Mouse (Mus musculus) ZHBTc4 (cell line): ENCODE measurements at regions not wholly inside any gene's neighbourhood (a gene's known extent, or its start where the extent isn't known, plus 50 kb on each side); places are given as distances from the start of the nearest gene placed in this dataset.

Experiments used
- DNase-seq: peaks from one replicate; pipeline ENCODE4 v3.0.0-alpha.2; 2011; ENCODE audit warnings: low read depth, low spot score

- DNase-seq, result no peak
Observed at GRCm38 (mm10) chr7:40257733-40258376, 640.3 kb upstream of the Vstm2b start.

DNA sequence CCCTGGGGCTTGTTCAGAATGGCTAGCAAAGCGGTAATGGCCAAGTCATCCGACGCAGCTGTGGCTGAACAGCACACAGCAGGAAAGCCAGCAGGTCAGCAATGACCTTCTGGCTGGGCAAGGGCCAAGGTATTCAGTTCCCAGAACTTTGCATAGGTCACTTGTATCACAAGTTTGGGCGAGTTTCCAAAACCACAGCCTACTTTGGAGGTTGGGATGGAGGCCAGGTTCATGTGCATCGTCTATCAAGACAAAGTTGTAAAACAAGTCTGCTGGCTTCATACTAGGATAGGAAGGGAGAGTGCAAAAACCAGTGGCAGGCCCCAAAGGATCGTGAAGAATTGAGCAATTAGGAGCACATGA is 639.8 kb upstream of the Vstm2b start:
- DNase-seq, result no peak

GRCm38 (mm10) chr7:40273459-40274072 is 624.6 kb upstream of the Vstm2b start:
- peak; percentile 61 for DNase-seq

GRCm38 (mm10) chr7:40275078-40275477 is 623.0 kb upstream of the Vstm2b start:
- DNase-seq, result no peak

DNA sequence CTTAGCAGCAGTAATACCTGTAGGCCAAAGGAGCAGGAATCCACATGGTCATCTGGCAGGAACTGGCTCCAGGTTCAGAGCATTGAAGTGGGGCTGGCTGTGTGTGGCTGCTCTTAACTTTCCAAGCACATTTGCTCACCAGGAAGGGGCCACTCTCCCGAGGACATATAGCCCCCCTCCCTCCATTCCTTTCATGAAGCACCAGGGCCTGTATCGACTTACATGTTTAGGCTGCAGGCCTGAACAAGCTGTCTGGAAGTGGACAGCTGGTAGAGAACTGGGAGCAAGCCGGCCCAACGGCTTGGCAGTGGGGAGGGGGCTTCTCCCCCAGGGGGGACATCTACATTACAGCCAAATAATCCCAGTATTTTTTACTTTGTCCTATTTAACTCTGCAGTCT is 622.5 kb upstream of the Vstm2b start:
- no peak for DNase-seq

GRCm38 (mm10) chr7:40276116-40276515 is 622.0 kb upstream of the Vstm2b start:
- no peak for DNase-seq

DNA sequence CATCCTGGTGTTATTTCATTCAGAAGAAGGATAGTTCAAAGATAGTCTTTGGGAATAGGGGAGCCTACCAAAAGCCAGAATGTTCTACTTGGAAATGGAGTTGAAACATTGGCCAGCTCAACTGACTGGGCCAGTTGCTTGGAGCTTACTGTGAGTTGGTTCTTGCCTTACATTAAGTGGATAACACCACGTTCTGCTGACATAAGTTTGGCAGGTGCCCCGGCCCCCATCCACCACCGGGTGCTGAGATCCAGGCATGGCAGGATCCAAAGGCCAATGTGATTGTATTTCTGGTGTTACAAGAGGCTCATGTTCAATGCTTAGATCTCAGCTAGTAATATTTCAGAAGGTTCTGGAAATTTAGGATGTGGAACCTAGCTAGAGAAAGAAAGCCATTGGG is 608.0 kb upstream of the Vstm2b start:
- DNase-seq, result no peak

DNA sequence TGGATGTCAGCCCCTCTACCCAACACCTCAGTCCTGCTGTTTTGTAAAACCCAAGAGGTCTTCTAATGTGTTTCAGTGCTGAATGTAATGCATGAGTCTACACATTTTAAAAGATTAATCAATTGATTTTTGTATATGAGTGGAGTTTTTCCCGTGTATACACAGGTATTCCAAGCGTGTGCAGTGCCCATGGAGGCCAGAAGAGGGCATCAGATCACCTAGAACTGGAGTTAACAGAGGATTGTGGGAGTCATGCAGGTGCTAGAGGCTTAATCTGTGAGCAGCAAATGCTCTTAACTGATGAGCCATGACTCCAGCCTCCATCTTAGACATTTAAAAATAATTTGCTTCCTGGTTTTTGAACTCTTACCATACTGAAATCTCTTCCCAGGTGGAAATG is 587.6 kb upstream of the Vstm2b start:
- DNase-seq, result peak; percentile 57

DNA sequence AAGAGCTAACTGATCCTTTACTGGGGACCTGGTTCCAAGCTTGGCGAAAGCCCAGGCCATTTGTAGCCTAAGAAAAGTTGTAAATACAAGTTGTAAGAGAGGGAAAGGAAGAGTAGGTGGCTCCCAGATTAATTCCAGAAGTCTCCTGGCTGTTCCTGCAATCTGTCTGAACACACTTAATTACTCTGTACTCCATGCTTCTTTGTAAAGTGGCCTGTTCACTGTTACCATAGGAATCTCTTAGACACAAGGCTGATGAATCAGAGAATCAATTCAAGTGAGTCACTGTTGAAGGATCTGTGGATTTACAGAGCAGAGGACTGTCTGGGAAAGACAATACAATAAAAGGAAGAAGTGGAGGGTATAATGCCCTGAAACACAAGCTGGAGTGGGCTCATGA is 577.0 kb upstream of the Vstm2b start:
- DNase-seq, result no peak

DNA sequence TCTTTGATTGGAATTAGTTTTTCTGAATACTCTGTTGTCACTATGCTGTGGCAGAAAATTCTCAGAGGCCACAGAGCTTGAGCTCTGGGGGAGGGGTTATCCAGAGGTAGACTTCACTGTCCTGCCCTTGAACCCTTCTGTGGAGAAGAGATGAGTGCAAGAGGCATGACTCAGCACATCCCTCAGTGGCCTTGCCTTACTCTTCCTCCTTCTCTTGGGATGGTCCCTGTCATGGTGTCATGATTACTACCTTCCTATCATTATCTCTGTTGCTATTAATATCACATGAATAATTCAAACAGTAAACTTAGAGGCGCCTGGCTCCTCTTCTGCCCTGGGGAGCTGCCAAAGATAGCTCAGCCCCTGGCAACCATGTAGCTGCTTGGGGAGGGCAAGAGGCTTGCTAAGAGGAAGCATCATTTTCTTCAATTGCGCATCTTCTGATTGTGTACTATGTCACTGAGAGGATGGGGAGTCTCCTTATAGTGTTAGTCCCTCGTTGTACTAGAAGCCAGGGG is 572.9 kb upstream of the Vstm2b start:
- peak; percentile 3 for DNase-seq

DNA sequence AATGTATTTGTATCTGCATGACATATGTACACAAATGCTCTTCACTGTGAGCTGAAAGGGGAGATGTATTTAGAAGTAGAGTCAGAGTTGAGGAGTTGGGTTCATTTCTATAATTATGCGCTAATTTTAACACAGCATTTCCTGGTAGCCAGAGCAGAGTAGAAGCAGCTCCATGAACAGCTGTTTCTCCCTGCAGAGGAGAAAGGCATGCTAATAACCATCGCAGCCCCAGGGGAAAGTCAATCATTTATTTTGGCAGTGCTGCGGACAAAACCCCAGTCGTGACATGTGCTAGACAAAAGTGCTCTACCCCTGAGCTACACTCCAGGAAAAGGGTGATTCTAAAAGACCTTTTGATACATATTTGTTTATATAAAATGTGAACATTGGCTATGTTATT is 565.7 kb upstream of the Vstm2b start:
- DNase-seq, result no peak

DNA sequence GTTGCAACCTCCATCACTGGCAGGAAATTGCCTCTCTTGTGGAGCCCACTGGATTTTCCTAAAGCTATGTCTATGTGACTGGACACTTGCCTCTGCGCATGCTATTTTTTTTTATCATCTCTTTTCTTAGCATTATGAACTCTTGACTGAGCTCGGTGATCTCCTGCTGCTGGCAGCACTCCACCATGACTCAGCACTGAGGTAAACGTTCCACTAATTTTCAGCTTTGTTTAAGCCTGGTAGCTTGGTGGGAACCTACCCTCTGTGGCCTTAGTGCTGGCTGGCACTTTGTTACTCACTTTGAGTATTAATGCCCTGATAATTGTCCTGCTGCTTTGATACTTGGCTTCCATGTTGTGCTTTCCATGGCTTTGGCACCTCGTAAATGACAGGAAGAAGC is 545.8 kb upstream of the Vstm2b start:
- no peak for DNase-seq

DNA sequence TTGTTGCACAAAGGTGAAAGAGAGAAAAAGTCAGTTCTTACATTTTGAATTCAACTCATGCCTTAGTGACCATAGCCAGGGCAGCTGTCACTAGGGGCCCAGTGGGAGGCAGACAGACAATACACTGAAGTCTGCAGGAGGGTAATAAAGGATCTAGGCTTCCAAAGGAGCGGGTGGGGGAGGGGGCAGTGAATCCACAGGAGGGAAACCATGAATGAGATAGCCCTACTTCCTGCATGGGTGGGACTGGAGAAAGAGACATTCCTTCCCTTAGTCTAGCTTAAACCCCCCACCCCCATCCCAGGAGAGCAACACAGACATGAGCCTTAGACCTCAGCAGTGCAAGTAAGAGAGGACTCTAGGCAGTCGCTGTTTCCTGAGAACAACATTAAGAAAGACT is 535.4 kb upstream of the Vstm2b start:
- DNase-seq, result peak; percentile 89

DNA sequence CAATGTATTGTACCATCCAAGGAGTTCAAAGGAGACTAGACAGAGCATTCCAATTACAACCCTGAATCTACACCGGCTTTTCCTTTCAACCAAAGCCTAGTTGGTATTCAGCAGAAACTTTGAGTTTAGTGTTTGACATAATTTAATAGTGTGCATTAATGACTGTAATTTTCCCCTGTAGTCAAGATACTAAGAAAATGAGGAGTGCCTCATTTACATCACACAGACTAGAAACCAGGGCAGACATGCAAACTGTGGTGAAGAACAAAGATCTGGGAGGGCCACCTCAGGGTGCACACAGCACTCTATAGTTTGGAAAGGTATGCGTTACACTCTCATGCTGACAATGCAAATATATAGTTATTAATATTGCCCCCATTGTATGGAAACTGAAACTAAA is 525.4 kb upstream of the Vstm2b start:
- DNase-seq, result no peak

DNA sequence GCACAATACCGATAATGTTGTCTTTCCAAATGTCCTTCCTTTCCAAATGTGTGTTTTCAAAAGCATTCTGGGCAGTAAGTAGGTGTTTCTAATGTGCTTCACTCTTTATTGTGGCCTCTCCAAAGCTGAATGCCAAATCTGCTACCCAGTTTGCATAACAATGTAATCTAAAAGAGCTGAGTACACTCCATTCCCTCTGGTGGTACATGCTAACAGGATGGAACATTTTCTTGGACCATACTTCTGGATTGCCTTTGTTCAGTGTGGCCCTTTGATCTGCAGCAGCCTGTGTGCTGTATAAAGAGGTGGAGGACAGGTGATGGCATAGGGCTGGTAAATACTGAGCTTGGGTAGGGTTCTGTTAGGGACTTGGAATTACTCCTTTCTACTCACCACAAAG is 520.3 kb upstream of the Vstm2b start:
- peak; percentile 51 for DNase-seq

- DNase-seq, result no peak
Observed at GRCm38 (mm10) chr7:40381244-40381643, 516.9 kb upstream of the Vstm2b start.

GRCm38 (mm10) chr7:40388152-40388551 is 510.0 kb upstream of the Vstm2b start:
- no peak for DNase-seq

DNA sequence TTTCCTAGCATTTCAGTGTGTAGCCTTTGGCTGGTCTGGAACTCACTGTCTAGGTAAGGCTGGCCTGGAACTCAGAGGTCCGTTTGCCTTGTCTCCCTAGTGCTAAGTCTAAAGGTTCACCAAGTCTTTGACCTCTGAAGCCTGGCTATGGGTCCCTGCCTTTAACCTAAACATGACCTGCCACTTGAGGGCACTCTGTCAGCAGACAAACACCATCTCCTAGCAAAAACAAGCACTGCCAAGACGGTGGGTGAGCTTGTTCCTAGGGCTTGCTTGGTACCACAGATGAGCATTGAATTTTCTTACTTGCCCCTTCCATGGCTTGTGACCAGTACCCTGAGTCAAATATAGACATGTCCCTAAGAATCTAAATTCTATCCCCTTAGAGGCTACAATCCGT is 508.3 kb upstream of the Vstm2b start:
- no peak for DNase-seq

GRCm38 (mm10) chr7:40390927-40391326 is 507.2 kb upstream of the Vstm2b start:
- DNase-seq, result no peak

- no peak for DNase-seq
Observed at GRCm38 (mm10) chr7:40391626-40392025, 506.5 kb upstream of the Vstm2b start.

- DNase-seq, result no peak
Observed at GRCm38 (mm10) chr7:40392207-40392606, 505.9 kb upstream of the Vstm2b start.

- no peak for DNase-seq
Observed at GRCm38 (mm10) chr7:40392699-40393098, 505.4 kb upstream of the Vstm2b start.

GRCm38 (mm10) chr7:40398266-40398665 is 499.9 kb upstream of the Vstm2b start:
- no peak for DNase-seq

DNA sequence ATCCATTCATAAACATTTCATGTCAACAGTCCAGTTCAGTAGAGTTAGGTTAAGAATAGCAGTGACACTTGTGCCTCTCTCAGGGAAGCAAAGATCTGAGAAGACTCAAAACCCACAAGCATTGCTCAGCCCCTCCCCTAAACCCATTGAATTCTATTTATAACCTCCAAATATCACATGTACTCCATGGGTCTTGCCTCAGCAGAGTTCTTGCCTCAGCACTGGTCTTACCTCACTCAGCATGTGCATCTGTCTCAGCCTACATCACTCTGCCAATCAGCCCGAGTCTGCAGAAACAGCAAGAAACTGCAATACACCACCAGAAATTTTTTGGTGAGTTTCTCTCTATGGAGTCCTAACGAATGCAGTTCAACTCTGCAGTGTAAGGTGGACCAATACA is 478.8 kb upstream of the Vstm2b start:
- no peak for DNase-seq
